Mouse (Mus musculus): Measurements from ENCODE around the gene Ppip5k1. TPM values are rescaled to one million over a fixed set of nuclear protein-coding genes. Genes with fewer than 3 reads are reported as not detected.

Ppip5k1 gene
- polyA plus RNA-seq, 1 experiment from 2014 or later = 11.0 TPM

- 56% methylated on average over 4 of the region's 4 CpGs for WGBS
- no peaks in the 10 kb centered on the region for H3K36me3 ChIP-seq (ENCODE audit: control insufficient read depth, insufficient read depth)
- no peak overlapping the region for H3K4me2 ChIP-seq (ENCODE audit: low read depth, low read length)
- H3K27me3 ChIP-seq (ENCODE audit: control insufficient read depth, insufficient read depth, low read length) = peaks cover 30% of the 10 kb centered on the region
- ATAC-seq (replicated peaks; ENCODE audit: extremely low read depth, insufficient read depth, low FRiP score) = no peak
- no peaks in the 10 kb centered on the region for H3K9me3 ChIP-seq (replicated peaks; ENCODE audit: control insufficient read depth, low read length)
- H3K4me1 ChIP-seq (ENCODE audit: control insufficient read depth, insufficient read depth, low read length) = peaks cover 4% of the 10 kb centered on the region
- H3K9ac ChIP-seq (ENCODE audit: low read length) = no peak overlapping the region
- no peak overlapping the region for H3K27ac ChIP-seq (ENCODE audit: low read length)
- no peak overlapping the region for H3K4me3 ChIP-seq (ENCODE audit: low read length)
These were observed 4.3 kb upstream of the Ppip5k1 start for GRCm38 (mm10) chr2:121359461-121359860.

GRCm38 (mm10) chr2:121358381-121358780 lies 3.2 kb upstream of the Ppip5k1 start:
- WGBS = 1% methylated on average over 16 of the region's 16 CpGs
- peak overlapping the region; percentile 6; the same call in 1 of the 2 replicates for H3K4me2 ChIP-seq (ENCODE audit: low read depth, low read length)
- peaks cover 9% of the 10 kb centered on the region for H3K4me1 ChIP-seq (ENCODE audit: control insufficient read depth, insufficient read depth, low read length)
- ATAC-seq (replicated peaks; ENCODE audit: extremely low read depth, insufficient read depth, low FRiP score) = no peak
- H3K27me3 ChIP-seq (ENCODE audit: control insufficient read depth, insufficient read depth, low read length) = peaks cover 30% of the 10 kb centered on the region
- H3K27ac ChIP-seq (ENCODE audit: low read length) = no peak overlapping the region
- no peak overlapping the region for H3K4me3 ChIP-seq (ENCODE audit: low read length)
- no peak overlapping the region for H3K9ac ChIP-seq (ENCODE audit: low read length)
- H3K9me3 ChIP-seq (replicated peaks; ENCODE audit: control insufficient read depth, low read length) = no peaks in the 10 kb centered on the region
- H3K36me3 ChIP-seq (ENCODE audit: control insufficient read depth, insufficient read depth) = no peaks in the 10 kb centered on the region

GRCm38 (mm10) chr2:121357961-121358360 lies 2.8 kb upstream of the Ppip5k1 start:
- H3K9ac ChIP-seq (ENCODE audit: low read length) = no peak overlapping the region
- H3K4me2 ChIP-seq (ENCODE audit: low read depth, low read length) = peak overlapping the region; percentile 6; the same call in 1 of the 2 replicates

GRCm38 (mm10) chr2:121357494-121357893 lies 2.3 kb upstream of the Ppip5k1 start, which contains the start of gene Ckmt1:
TSS of gene Ckmt1 (plus strand) at chr2:121357714.
- H3K4me3 ChIP-seq (ENCODE audit: low read length) = no peak within 1 kb of the TSS

More at GRCm38 (mm10) chr2:121357961-121358360, 2.8 kb upstream of the Ppip5k1 start:
- Histone ChIP-seq H3K36me3 (ENCODE audit: control insufficient read depth, insufficient read depth) (no peaks in the 10 kb centered on the region), H3K9me3 (replicated peaks; ENCODE audit: control insufficient read depth, low read length) (no peaks in the 10 kb centered on the region), H3K4me1 (ENCODE audit: control insufficient read depth, insufficient read depth, low read length) (peaks cover 13% of the 10 kb centered on the region), H3K4me3 (ENCODE audit: low read length) (no peak overlapping the region), H3K27ac (ENCODE audit: low read length) (no peak overlapping the region), H3K27me3 (ENCODE audit: control insufficient read depth, insufficient read depth, low read length) (peaks cover 30% of the 10 kb centered on the region)
- no peak for ATAC-seq (replicated peaks; ENCODE audit: extremely low read depth, insufficient read depth, low FRiP score)
- WGBS = 3% methylated on average over 4 of the region's 4 CpGs

GRCm38 (mm10) chr2:121354378-121354777 lies 818 bp downstream of the Ppip5k1 start:
- no peaks in the 10 kb centered on the region for H3K9me3 ChIP-seq (replicated peaks; ENCODE audit: control insufficient read depth, low read length)
- peaks cover 13% of the 10 kb centered on the region for H3K4me1 ChIP-seq (ENCODE audit: control insufficient read depth, insufficient read depth, low read length)
- H3K9ac ChIP-seq (ENCODE audit: low read length) = peak overlapping the region; percentile 87
- H3K27ac ChIP-seq (ENCODE audit: low read length) = peak overlapping the region; percentile 41; the same call in 1 of the 2 replicates
- peaks cover 25% of the 10 kb centered on the region for H3K27me3 ChIP-seq (ENCODE audit: control insufficient read depth, insufficient read depth, low read length)
- H3K36me3 ChIP-seq (ENCODE audit: control insufficient read depth, insufficient read depth) = peaks cover 4% of the 10 kb centered on the region
- peak overlapping the region; percentile 98 for H3K4me2 ChIP-seq (ENCODE audit: low read depth, low read length)
- no peak for ATAC-seq (replicated peaks; ENCODE audit: extremely low read depth, insufficient read depth, low FRiP score)
- WGBS = 2% methylated on average over 6 of the region's 6 CpGs
- peak overlapping the region; percentile 75 for H3K4me3 ChIP-seq (ENCODE audit: low read length)

More at GRCm38 (mm10) chr2:121357494-121357893, 2.3 kb upstream of the Ppip5k1 start, which contains the start of gene Ckmt1:
- whole genome bisulfite sequencing = 39% methylated on average over 5 of the region's 5 CpGs
- no peak for ATAC-seq (replicated peaks; ENCODE audit: extremely low read depth, insufficient read depth, low FRiP score)
- no peaks in the 10 kb centered on the region for H3K9me3 ChIP-seq (replicated peaks; ENCODE audit: control insufficient read depth, low read length)
- no peaks in the 10 kb centered on the region for H3K36me3 ChIP-seq (ENCODE audit: control insufficient read depth, insufficient read depth)
- H3K27me3 ChIP-seq (ENCODE audit: control insufficient read depth, insufficient read depth, low read length) = peaks cover 30% of the 10 kb centered on the region
- H3K27ac ChIP-seq (ENCODE audit: low read length) = no peak within 1 kb of the TSS
- H3K4me1 ChIP-seq (ENCODE audit: control insufficient read depth, insufficient read depth, low read length) = peaks cover 13% of the 10 kb centered on the region
- H3K4me2 ChIP-seq (ENCODE audit: low read depth, low read length) = peak within 1 kb of the TSS; percentile 6; the same call in 1 of the 2 replicates
- no peak within 1 kb of the TSS for H3K9ac ChIP-seq (ENCODE audit: low read length)

- Histone ChIP-seq H3K4me2 (ENCODE audit: low read depth, low read length) (no peak overlapping the region), H3K27ac (ENCODE audit: low read length) (no peak overlapping the region), H3K9ac (ENCODE audit: low read length) (no peak overlapping the region), H3K9me3 (replicated peaks; ENCODE audit: control insufficient read depth, low read length) (no peaks in the 10 kb centered on the region), H3K4me1 (ENCODE audit: control insufficient read depth, insufficient read depth, low read length) (peaks cover 12% of the 10 kb centered on the region), H3K27me3 (ENCODE audit: control insufficient read depth, insufficient read depth, low read length) (peaks cover 12% of the 10 kb centered on the region), H3K36me3 (ENCODE audit: control insufficient read depth, insufficient read depth) (peaks cover 7% of the 10 kb centered on the region), H3K4me3 (ENCODE audit: low read length) (no peak overlapping the region)
- no peak for ATAC-seq (replicated peaks; ENCODE audit: extremely low read depth, insufficient read depth, low FRiP score)
- WGBS = 27% methylated on average over 8 of the region's 8 CpGs
These were observed 2.0 kb downstream of the Ppip5k1 start for GRCm38 (mm10) chr2:121353156-121353555.

- no peak overlapping the region for H3K4me2 ChIP-seq (ENCODE audit: low read depth, low read length)
- H3K36me3 ChIP-seq (ENCODE audit: control insufficient read depth, insufficient read depth) = no peaks in the 10 kb centered on the region; the same call in 1 of the 2 replicates
- H3K27me3 ChIP-seq (ENCODE audit: control insufficient read depth, insufficient read depth, low read length) = no peaks in the 10 kb centered on the region
- H3K9ac ChIP-seq (ENCODE audit: low read length) = no peak overlapping the region
- no peaks in the 10 kb centered on the region for H3K4me1 ChIP-seq (ENCODE audit: control insufficient read depth, insufficient read depth, low read length)
- no peak overlapping the region for H3K4me3 ChIP-seq (ENCODE audit: low read length)
- no peak overlapping the region for H3K27ac ChIP-seq (ENCODE audit: low read length)
- H3K9me3 ChIP-seq (replicated peaks; ENCODE audit: control insufficient read depth, low read length) = no peaks in the 10 kb centered on the region
- ATAC-seq (replicated peaks; ENCODE audit: extremely low read depth, insufficient read depth, low FRiP score) = no peak
These were observed 16.1 kb downstream of the Ppip5k1 start for GRCm38 (mm10) chr2:121339057-121339456.

- Histone ChIP-seq H3K27ac (ENCODE audit: low read length) (no peak overlapping the region), H3K9me3 (replicated peaks; ENCODE audit: control insufficient read depth, low read length) (no peaks in the 10 kb centered on the region), H3K4me2 (ENCODE audit: low read depth, low read length) (no peak overlapping the region), H3K4me3 (ENCODE audit: low read length) (no peak overlapping the region), H3K27me3 (ENCODE audit: control insufficient read depth, insufficient read depth, low read length) (no peaks in the 10 kb centered on the region), H3K9ac (ENCODE audit: low read length) (no peak overlapping the region), H3K36me3 (ENCODE audit: control insufficient read depth, insufficient read depth) (0 out of 2 replicates have a peak, but pooled peaks cover 2% of the 10 kb centered on the region), H3K4me1 (ENCODE audit: control insufficient read depth, insufficient read depth, low read length) (no peaks in the 10 kb centered on the region)
- 90% methylated on average over 2 of the region's 2 CpGs for WGBS
- no peak for ATAC-seq (replicated peaks; ENCODE audit: extremely low read depth, insufficient read depth, low FRiP score)
These were observed 25.7 kb downstream of the Ppip5k1 start for GRCm38 (mm10) chr2:121329492-121329891.

GRCm38 (mm10) chr2:121323693-121324470 lies 31.3 kb downstream of the Ppip5k1 start:
- Histone ChIP-seq H3K4me2 (ENCODE audit: low read depth, low read length) (no peak overlapping the region), H3K9ac (ENCODE audit: low read length) (no peak overlapping the region), H3K27ac (ENCODE audit: low read length) (no peak overlapping the region), H3K4me1 (ENCODE audit: control insufficient read depth, insufficient read depth, low read length) (peaks cover 4% of the 10 kb centered on the region; the same call in 1 of the 2 replicates), H3K9me3 (replicated peaks; ENCODE audit: control insufficient read depth, low read length) (no peaks in the 10 kb centered on the region), H3K4me3 (ENCODE audit: low read length) (no peak overlapping the region), H3K27me3 (ENCODE audit: control insufficient read depth, insufficient read depth, low read length) (no peaks in the 10 kb centered on the region), H3K36me3 (ENCODE audit: control insufficient read depth, insufficient read depth) (peaks cover 6% of the 10 kb centered on the region)
- WGBS = 52% methylated on average over 10 of the region's 10 CpGs
- ATAC-seq (replicated peaks; ENCODE audit: extremely low read depth, insufficient read depth, low FRiP score) = no peak
